Mouse (Mus musculus): ENCODE measurements at regions not wholly inside any gene's neighbourhood (a gene's known extent, or its start where the extent isn't known, plus 50 kb on each side); places are given as distances from the start of the nearest gene placed in this dataset.
"Not testable (repeated sequence)": the region's sequence is repeated elsewhere in the genome, so short reads cannot be mapped to it uniquely, and the experiment has no call there.

DNA sequence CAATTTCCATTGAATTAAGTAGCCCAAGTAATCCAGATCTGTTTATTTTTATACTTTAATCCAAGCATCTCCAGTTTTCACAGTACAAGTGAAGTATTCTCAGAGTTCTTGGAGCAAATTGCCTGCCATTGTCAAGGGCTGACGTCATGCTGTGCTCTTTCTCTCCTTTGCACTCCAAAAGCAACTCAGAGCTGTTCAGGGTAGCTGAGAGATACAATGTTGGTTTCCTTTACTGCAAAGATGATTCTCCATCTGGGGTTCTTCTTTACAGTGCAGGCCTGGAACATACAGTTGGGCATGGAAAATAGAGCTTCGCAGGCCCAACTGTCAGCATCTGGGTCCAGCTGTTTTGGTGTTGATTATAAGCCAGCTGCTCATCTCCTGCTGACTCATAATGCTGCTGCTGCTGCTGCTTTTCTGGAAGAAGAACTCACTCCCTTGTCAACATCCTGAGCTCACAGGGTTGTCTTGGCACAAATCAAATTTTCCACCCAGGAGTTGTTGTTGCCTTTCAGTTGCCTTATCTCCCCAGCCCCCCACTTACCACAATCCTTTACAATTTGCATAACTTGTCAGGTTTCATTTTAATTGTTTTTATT, 454.7 kb upstream of the Slc5a7 start:
- peak; percentile 27 for DNase-seq (ENCODE audit: low spot score)

GRCm38 (mm10) chr17:54752917-54753316, 454.1 kb upstream of the Slc5a7 start:
- DNase-seq (ENCODE audit: low spot score), result no peak

- no peak for DNase-seq (ENCODE audit: low spot score)
Observed at GRCm38 (mm10) chr17:54735836-54736235, 437.0 kb upstream of the Slc5a7 start.

DNA sequence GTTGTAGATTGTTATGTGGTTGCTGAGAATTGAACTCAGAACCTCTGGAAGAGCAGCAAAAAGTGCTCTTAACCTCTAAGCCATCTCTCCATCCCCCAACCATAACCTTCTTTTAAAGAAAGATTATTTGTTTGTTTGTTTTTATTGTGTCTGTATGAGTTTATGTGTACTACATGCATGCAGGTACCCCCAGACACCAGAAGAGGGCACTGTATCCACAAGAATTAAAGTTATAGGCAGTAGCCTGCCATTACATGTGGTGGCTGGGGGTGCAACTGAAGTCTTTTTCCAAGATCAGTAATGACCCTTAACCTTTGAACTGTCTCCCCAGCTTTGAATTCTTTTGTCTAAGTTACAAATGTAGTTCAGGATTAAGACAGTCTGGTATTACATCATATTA, 428.8 kb upstream of the Slc5a7 start:
- DNase-seq (ENCODE audit: low spot score), result no peak

GRCm38 (mm10) chr17:54726693-54727092, 427.9 kb upstream of the Slc5a7 start:
- DNase-seq (ENCODE audit: low spot score), result no peak

DNA sequence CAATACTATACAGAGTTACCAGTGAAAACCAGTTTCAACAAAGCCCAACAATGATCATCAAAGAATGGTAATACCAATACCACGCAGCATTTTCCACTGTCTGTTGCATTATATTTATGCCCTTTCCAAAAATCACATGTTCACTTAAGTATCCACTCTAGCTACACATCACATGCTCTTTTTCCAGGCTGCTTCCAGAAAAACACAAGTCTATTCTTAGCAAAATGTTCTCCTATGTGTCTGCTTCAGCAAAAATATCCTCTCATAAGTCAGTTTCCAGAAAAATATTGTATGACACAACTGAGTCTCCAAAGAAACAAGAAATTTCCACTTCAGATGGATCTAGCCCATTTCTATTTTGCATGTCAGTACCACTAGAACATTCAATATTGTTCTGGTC, 414.2 kb upstream of the Slc5a7 start:
- DNase-seq (ENCODE audit: low spot score), result no peak

DNA sequence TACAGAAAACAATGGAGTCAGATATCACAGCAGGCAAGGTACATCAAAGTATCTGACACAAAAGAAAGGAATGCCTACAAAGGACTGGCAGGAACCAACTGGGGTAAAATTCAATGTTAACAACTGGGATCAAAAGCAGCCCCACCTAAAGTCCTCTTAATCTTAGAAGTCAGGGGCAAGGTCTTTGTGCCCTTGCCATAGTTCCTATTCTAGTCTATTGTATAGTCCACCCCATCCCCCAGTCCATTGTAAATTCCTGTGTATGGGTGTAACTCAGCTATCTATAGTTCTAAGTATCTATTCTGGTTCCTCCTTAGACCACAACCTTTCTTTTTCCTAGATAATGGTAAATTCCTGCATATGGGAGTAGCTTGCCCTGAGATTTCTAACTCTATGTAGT, 409.0 kb upstream of the Slc5a7 start:
- DNase-seq (ENCODE audit: low spot score), result not testable (repeated sequence)

GRCm38 (mm10) chr17:54701346-54702108, 402.7 kb upstream of the Slc5a7 start:
- no peak for DNase-seq (ENCODE audit: low spot score)

- no peak for DNase-seq (ENCODE audit: low spot score)
Observed at GRCm38 (mm10) chr17:54694637-54695036, 395.8 kb upstream of the Slc5a7 start.

DNA sequence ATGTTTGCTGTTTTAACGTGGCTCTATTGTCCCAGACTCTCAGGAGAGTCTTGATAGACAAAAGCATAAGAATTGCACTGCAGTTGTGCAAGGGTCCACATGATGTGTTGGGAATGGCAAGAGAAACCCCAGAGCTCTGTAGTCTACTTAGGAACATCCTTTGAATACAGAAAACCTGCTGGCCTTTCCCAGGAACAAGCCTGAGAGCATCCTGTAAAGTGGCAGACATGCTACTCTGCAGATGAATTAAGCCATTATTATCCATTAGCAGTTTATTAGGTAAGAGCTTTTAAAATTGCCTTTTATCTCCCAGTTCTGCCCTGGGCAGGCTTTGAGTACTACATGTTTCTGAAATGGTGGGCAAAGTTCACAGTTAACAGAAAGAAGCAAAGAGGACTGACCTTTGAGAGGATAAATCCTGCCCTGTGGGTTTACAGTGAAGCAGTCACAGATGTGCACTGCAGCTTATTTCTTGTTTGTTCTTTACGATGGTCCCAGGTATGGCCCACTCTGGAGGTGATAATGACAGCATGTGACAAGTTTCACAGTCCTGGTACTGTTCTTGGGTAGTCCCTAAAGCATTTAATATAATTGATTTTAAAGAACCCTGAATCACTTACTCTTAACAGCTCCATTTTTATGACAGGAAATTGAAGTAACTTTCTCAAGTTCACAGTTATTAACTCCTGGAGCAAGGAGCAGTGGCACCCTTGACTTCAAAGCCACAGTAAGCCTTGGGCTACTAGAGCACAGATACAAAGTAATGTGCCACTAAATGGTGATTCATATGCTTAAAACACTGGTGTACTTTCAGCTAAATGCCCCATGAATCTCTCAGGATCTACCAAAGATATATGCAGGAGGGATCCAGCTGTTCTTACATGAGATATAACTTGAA, 386.6 kb upstream of the Slc5a7 start:
- DNase-seq (ENCODE audit: low spot score), result no peak

DNA sequence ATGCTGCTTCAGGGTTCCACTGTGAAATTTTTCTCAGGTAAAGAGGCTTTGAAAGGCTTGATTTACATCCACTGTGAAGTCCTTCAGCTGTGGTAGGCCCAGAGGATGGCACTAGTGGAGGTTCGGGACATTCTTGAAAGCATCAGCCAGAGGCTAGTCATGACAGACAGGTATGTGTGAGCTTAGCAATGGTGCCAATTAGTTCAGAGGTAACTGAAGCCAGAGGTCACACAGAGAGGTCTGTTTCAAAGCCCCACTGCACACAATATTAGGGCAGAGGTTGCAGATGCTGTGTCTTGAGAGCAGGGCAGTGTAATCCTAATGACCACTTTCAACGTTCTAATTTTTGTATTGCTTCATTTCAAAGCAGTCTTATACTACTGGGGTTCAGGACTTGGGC, 379.3 kb upstream of the Slc5a7 start:
- no peak for DNase-seq (ENCODE audit: low spot score)

DNA sequence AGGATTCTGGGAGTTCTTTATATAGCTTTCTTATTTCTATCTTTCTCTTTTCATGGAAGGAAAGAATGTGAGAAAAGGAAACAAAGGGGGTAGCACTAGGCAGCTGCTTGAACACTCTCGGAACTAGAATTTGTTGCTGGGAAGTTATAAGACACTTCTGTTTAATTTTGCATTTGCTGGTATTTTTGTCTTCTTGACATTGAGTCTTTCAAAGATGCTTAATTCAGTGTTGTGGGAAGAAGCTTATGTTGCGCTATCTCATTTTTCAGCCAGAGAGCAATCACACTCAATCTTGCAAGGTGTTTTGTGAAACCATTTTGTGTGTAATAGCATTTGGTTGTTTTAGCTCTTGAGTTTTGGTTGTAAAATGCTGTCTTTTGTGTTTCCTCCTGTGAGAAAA, 370.7 kb upstream of the Slc5a7 start:
- DNase-seq (ENCODE audit: low spot score), result no peak

DNA sequence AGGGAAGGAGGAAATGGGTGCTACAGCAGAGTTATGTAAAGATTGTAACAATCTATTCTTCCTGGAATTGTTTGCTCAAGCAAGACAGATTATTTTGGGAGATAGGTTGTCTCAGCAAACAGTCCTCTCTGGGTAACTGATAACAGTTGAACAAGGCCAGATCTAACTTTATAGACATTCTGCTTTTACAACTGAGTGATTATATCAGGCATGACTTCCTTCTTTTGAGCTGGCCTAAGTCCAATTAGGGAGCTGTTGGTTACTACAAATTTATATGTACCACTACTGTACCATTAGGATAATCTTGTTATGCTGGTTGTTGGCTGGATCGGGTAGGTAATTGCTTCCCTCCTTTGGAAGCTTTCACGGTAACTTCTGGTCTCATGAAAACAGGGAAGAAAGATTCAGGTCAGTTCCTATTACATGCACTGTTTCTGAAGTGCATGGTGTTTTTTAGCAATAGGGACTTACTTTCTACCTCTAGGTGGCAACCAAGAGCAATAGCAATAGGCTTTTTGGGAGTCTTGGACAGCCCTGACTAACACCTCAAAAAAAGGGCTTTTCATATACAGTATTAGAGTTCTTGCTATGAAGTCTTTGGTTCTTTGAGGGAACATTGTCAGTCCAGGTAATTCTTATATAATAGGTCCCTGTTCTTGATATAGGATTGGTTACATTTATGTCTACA, 363.9 kb upstream of the Slc5a7 start:
- DNase-seq (ENCODE audit: low spot score), result no peak

DNA sequence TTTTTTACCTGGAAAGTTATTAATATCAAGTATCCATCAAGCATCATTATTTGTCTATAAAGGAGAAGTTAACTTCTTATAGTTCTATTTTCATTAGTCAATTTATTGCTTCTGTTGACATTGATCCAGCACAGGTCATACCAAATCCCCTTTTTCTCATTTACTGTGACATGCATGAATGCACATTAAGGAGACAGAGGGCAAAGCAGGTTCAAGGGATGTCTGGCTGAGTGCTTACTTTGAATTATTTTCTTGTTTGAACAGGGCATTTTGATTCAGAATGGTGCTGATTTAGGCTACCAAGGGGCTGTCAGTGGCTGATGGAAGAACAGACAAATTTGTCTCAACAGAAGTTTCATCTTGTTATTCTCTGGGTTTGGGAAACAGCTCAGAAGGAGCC, 357.7 kb upstream of the Slc5a7 start:
- no peak for DNase-seq (ENCODE audit: low spot score)
